ENCODE assay signal across 10 mouse cellular contexts in the genomic region with DNA sequence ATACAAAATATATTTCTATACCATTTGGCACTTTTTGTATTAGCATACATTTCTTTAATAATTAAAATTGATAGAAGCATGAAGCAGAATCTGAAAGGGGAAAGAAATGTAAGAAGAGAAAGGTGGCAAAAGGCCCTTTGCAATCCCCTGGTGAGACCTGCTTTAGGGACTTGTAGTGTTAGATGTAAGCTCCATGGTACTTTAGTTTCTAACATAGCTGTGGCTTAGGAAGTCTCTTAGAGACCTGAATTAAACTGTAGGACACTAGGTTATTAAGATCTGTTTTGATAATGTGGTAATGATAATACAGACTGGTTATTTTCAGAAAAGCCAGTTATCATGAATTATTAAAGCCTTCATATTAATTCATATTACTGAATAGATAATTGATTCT. TPM values are rescaled to one million over a fixed set of nuclear protein-coding genes. Genes with fewer than 3 reads are reported as not detected.
DNase-seq lines count a peak whose midpoint lies in the region; ATAC-seq lines count a peak whose summit lies in the region.
"Had no signal": no experiment of that assay in that cellular context is flagged by ENCODE, and none has a peak within 500 bp of the region (broad histone marks: within the 10 kb centered on the region; RNA-seq: fewer than 3 reads in every experiment).

No protein-coding gene starts in this region.

- no peaks in the 10 kb centered on the region for H3K4me1 ChIP-seq in hindbrain, embryonic 15.5 days (replicated peaks)
- H3K4me1 ChIP-seq in hindbrain, embryonic 12.5 days: no peaks in the 10 kb centered on the region
- no peaks in the 10 kb centered on the region for H3K4me1 ChIP-seq in embryonic facial prominence, embryonic 10.5 days
- no peaks in the 10 kb centered on the region for H3K4me1 ChIP-seq in forebrain, embryonic 16.5 days (replicated peaks; ENCODE audit: control insufficient read depth, insufficient read depth, low read length)
- no peaks in the 10 kb centered on the region for H3K4me1 ChIP-seq in midbrain, embryonic 15.5 days
- H3K4me1 ChIP-seq: heart, embryonic 15.5 days had no signal

- no peak overlapping the region for H3K9ac ChIP-seq in hindbrain, embryonic 15.5 days
- H3K9ac ChIP-seq in hindbrain, embryonic 12.5 days: no peak overlapping the region
- H3K9ac ChIP-seq in forebrain, embryonic 16.5 days (replicated peaks; ENCODE audit: low read depth, low read length): no peak overlapping the region
- no peak overlapping the region for H3K9ac ChIP-seq in midbrain, embryonic 15.5 days
- H3K9ac ChIP-seq: heart, embryonic 15.5 days; lung, embryonic 14.5 days had no signal

- ATAC-seq in hindbrain, embryonic 15.5 days (ENCODE audit: low FRiP score, low read depth): peak; percentile 53; the same call in 1 of the 2 replicates
- no peak for ATAC-seq in hindbrain, embryonic 12.5 days (ENCODE audit: low FRiP score)
- ATAC-seq in forebrain, embryonic 16.5 days: peak; percentile 41
- ATAC-seq in midbrain, embryonic 15.5 days (replicated peaks): peak; percentile 78

- no peaks in the 10 kb centered on the region for H3K9me3 ChIP-seq in hindbrain, embryonic 15.5 days
- H3K9me3 ChIP-seq in hindbrain, embryonic 12.5 days (replicated peaks): no peaks in the 10 kb centered on the region
- H3K9me3 ChIP-seq in embryonic facial prominence, embryonic 10.5 days: 0 out of 2 replicates have a peak, but pooled peaks cover 3% of the 10 kb centered on the region
- H3K9me3 ChIP-seq in forebrain, embryonic 16.5 days (ENCODE audit: control insufficient read depth, low read length): no peaks in the 10 kb centered on the region
- H3K9me3 ChIP-seq in midbrain, embryonic 15.5 days: no peaks in the 10 kb centered on the region
- H3K9me3 ChIP-seq: heart, embryonic 15.5 days had no signal

- intact Hi-C loops in gastrocnemius, postnatal 36 days (cut with DNase I): no loop called here

- no peaks in the 10 kb centered on the region for H3K27me3 ChIP-seq in hindbrain, embryonic 15.5 days
- no peaks in the 10 kb centered on the region for H3K27me3 ChIP-seq in hindbrain, embryonic 12.5 days
- no peaks in the 10 kb centered on the region for H3K27me3 ChIP-seq in embryonic facial prominence, embryonic 10.5 days (replicated peaks; ENCODE audit: low read depth, poor library complexity, severe bottlenecking)
- H3K27me3 ChIP-seq in forebrain, embryonic 16.5 days (replicated peaks; ENCODE audit: control insufficient read depth, insufficient read depth, low read length): no peaks in the 10 kb centered on the region
- H3K27me3 ChIP-seq in midbrain, embryonic 15.5 days (replicated peaks): no peaks in the 10 kb centered on the region
- H3K27me3 ChIP-seq: heart, embryonic 15.5 days had no signal

- H3K4me3 ChIP-seq in hindbrain, embryonic 15.5 days: no peak overlapping the region
- no peak overlapping the region for H3K4me3 ChIP-seq in hindbrain, embryonic 12.5 days
- peak overlapping the region; percentile 43; the same call in 1 of the 2 replicates for H3K4me3 ChIP-seq in embryonic facial prominence, embryonic 10.5 days
- H3K4me3 ChIP-seq in forebrain, embryonic 16.5 days (replicated peaks; ENCODE audit: low read length): no peak overlapping the region
- H3K4me3 ChIP-seq in midbrain, embryonic 15.5 days: no peak overlapping the region

- no peak overlapping the region for H3K4me2 ChIP-seq in hindbrain, embryonic 15.5 days
- H3K4me2 ChIP-seq in hindbrain, embryonic 12.5 days (replicated peaks): no peak overlapping the region
- no peak overlapping the region for H3K4me2 ChIP-seq in forebrain, embryonic 16.5 days (ENCODE audit: low read length)
- no peak overlapping the region for H3K4me2 ChIP-seq in midbrain, embryonic 15.5 days

- no peaks in the 10 kb centered on the region for H3K36me3 ChIP-seq in hindbrain, embryonic 15.5 days
- no peaks in the 10 kb centered on the region for H3K36me3 ChIP-seq in hindbrain, embryonic 12.5 days
- no peaks in the 10 kb centered on the region for H3K36me3 ChIP-seq in embryonic facial prominence, embryonic 10.5 days (replicated peaks)
- no peaks in the 10 kb centered on the region for H3K36me3 ChIP-seq in forebrain, embryonic 16.5 days (ENCODE audit: control insufficient read depth, insufficient read depth)
- no peaks in the 10 kb centered on the region for H3K36me3 ChIP-seq in midbrain, embryonic 15.5 days (replicated peaks)
- H3K36me3 ChIP-seq: heart, embryonic 15.5 days had no signal

- no peak overlapping the region for H3K27ac ChIP-seq in hindbrain, embryonic 15.5 days (replicated peaks)
- H3K27ac ChIP-seq in hindbrain, embryonic 12.5 days: no peak overlapping the region
- no peak overlapping the region for H3K27ac ChIP-seq in embryonic facial prominence, embryonic 10.5 days (replicated peaks)
- no peak overlapping the region for H3K27ac ChIP-seq in forebrain, embryonic 16.5 days (ENCODE audit: low read length)
- H3K27ac ChIP-seq in midbrain, embryonic 15.5 days: no peak overlapping the region
- H3K27ac ChIP-seq: heart, embryonic 15.5 days had no signal

- no peak for DNase-seq in embryonic facial prominence, embryonic 10.5 days (ENCODE audit: low spot score)
- DNase-seq in gastrocnemius, postnatal 36 days: no peak
- no peak for DNase-seq in kidney, postnatal 14 days
- no peak for DNase-seq in frontal cortex, postnatal 25 days (ENCODE audit: low spot score in 2 of 2)

RNA-seq across cellular contexts. Expression of gene Hsf2, which starts 38.5 kb away (rescaled TPM):
- polyA plus RNA-seq in hindbrain, embryonic 15.5 days (2015; fragmentation: Nextera tagmentation; extraction: Ambion mirVana): 46.5 and 49.0 TPM in 2 replicates
- 69.7 and 73.1 TPM in 2 replicates for polyA plus RNA-seq in hindbrain, embryonic 12.5 days (2016; fragmentation: Nextera tagmentation; extraction: Ambion mirVana)
- polyA plus RNA-seq in embryonic facial prominence, embryonic 10.5 days (2016; fragmentation: Nextera tagmentation; extraction: Ambion mirVana): 56.4 and 58.5 TPM in 2 replicates
- polyA plus RNA-seq in forebrain, embryonic 16.5 days (2015; fragmentation: Nextera tagmentation; extraction: Ambion mirVana): 67.1 and 70.5 TPM in 2 replicates
- polyA plus RNA-seq in midbrain, embryonic 15.5 days (2015; fragmentation: Nextera tagmentation; extraction: Ambion mirVana): 53.0 and 59.7 TPM in 2 replicates
- total RNA-seq in gastrocnemius, postnatal 36 days (2021): 10 to 100 TPM; 21.3 to 28.4 TPM
